ENCODE assay signal across 8 mouse cellular contexts in genomic region chr11:102880585-102881313, GRCm38 (mm10). TPM values are rescaled to one million over a fixed set of nuclear protein-coding genes. Genes with fewer than 3 reads are reported as not detected.
A peak's percentile ranks its signal among the peaks of the same experiment; 100 is the strongest.
DNase-seq lines count a peak whose midpoint lies in the region; ATAC-seq lines count a peak whose summit lies in the region.

Gene Eftud2, minus strand, starts transcription at chr11:102880985.
Gene Ccdc103, plus strand, starts transcription at chr11:102881204.

- peaks cover 24% of the 10 kb centered on the region for H3K79me2 ChIP-seq in macrophage (ENCODE audit: inconsistent target)

- H3K4me3 ChIP-seq in hindbrain, embryonic 16.5 days (ENCODE audit: low read length): peak within 1 kb of the TSS; percentile 71
- peak within 1 kb of the TSS; percentile 99 for H3K4me3 ChIP-seq in macrophage (ENCODE audit: inconsistent target)

- DNase-seq in T-cell, adult 2 months (ENCODE audit: low spot score): peak; percentile 93
- DNase-seq in cerebellum, postnatal 36 days: peak; percentile 88 to 96
- DNase-seq in gastrocnemius, adult 18-20 months (ENCODE audit: low spot score): peak; percentile 95
- peak; percentile 94 for DNase-seq in left cerebral cortex, adult 18-20 months (ENCODE audit: low spot score in 2 of 2)
- DNase-seq in right cerebral cortex, adult 18-20 months: peak; percentile 93
- DNase-seq in urinary bladder, postnatal 10 days (ENCODE audit: low spot score): peak; percentile 74

- no peaks in the 10 kb centered on the region for H3K9me3 ChIP-seq in hindbrain, embryonic 16.5 days (ENCODE audit: control insufficient read depth, low read length)

- peaks cover 8% of the 10 kb centered on the region for H3K36me3 ChIP-seq in hindbrain, embryonic 16.5 days (ENCODE audit: control insufficient read depth, insufficient read depth, low read length)
- peaks cover 10% of the 10 kb centered on the region; the same call in 1 of the 2 replicates for H3K36me3 ChIP-seq in macrophage (ENCODE audit: inconsistent target)

- peak within 1 kb of the TSS; percentile 89 for H3K27ac ChIP-seq in hindbrain, embryonic 16.5 days (ENCODE audit: low read depth, low read length)
- peak within 1 kb of the TSS; percentile 82 for H3K27ac ChIP-seq in macrophage

- H3K4me2 ChIP-seq in hindbrain, embryonic 16.5 days (ENCODE audit: low read length): peak within 1 kb of the TSS; percentile 69

- peaks cover 4% of the 10 kb centered on the region; the same call in 1 of the 2 replicates for H3K27me3 ChIP-seq in hindbrain, embryonic 16.5 days (replicated peaks; ENCODE audit: control insufficient read depth, insufficient read depth, low read length)

- peak; percentile 92 for ATAC-seq in hindbrain, embryonic 16.5 days

- under 1% methylated on average over 62 of the region's 62 CpGs for WGBS in hindbrain, embryonic 16.5 days
- WGBS in macrophage (ENCODE audit: missing documents): under 1% methylated on average over 62 of the region's 62 CpGs

- peaks cover 14% of the 10 kb centered on the region for H3K4me1 ChIP-seq in hindbrain, embryonic 16.5 days (ENCODE audit: control insufficient read depth, insufficient read depth, low read depth, low read length)

- peak within 1 kb of the TSS; percentile 74 for H3K9ac ChIP-seq in hindbrain, embryonic 16.5 days (ENCODE audit: low read depth, low read length)

RNA-seq across cellular contexts. Expression of gene Eftud2, which starts in this region (rescaled TPM):
- 10 to 100 TPM; 24.5 to 24.7 TPM for total RNA-seq in gastrocnemius, adult 18-20 months (2021)
- polyA plus RNA-seq in hindbrain, embryonic 16.5 days (2015; fragmentation: Nextera tagmentation; extraction: Ambion mirVana): 127 and 140 TPM in 2 replicates
- 100 to 1,000 TPM; 118 to 122 TPM for total RNA-seq in left cerebral cortex, adult 18-20 months (2021)
- total RNA-seq in macrophage (2018; cell fraction: chromatin; rRNA removed): 100 to 1,000 TPM in 12 of 26 experiments, 10 to 100 TPM in 14; 38.5 to 118 (median 97.8) TPM
- total RNA-seq in macrophage (2018; cell fraction: cytosol; rRNA removed): 100 to 1,000 TPM in 1 of 26 experiments, 10 to 100 TPM in 25; 56.2 to 109 (median 70.8) TPM
- total RNA-seq in macrophage (2018; cell fraction: nucleus; rRNA removed): 100 to 1,000 TPM in 4 of 26 experiments, 10 to 100 TPM in 22; 27.4 to 114 (median 65.5) TPM
- polyA plus RNA-seq in macrophage (2018): 45.8 to 73.1 TPM (median 46.9 TPM) in 3 replicates

RNA-seq across cellular contexts. Expression of gene Ccdc103, which starts in this region (rescaled TPM):
- total RNA-seq in gastrocnemius, adult 18-20 months (2021): not detected
- polyA plus RNA-seq in hindbrain, embryonic 16.5 days (2015; fragmentation: Nextera tagmentation; extraction: Ambion mirVana): 2.2 and 2.5 TPM in 2 replicates
- 1 to 10 TPM; 1.4 TPM for total RNA-seq in left cerebral cortex, adult 18-20 months (2021)
- not detected for total RNA-seq in macrophage (2018; cell fraction: chromatin; rRNA removed)
- total RNA-seq in macrophage (2018; cell fraction: cytosol; rRNA removed): under 1 TPM in 2 of 26 experiments, not detected in 24; 0.05 to 0.13 TPM
- not detected for total RNA-seq in macrophage (2018; cell fraction: nucleus; rRNA removed)
- not detected in 3 replicates for polyA plus RNA-seq in macrophage (2018)

Comparison
In these comparisons a context has a peak if more than half of its experiments do, and no peak if none do; other contexts are left out.
1. Peak in every context shown above with its lines: DNase-seq, ATAC-seq, H3K4me3 ChIP-seq and H3K27ac ChIP-seq.
2. RNA of gene Eftud2 (total RNA-seq): 118 to 122 TPM in left cerebral cortex, adult 18-20 months; 24.5 to 24.7 TPM in gastrocnemius, adult 18-20 months; every median in the first group is over 4 times any median in the second.